Mouse (Mus musculus) G1E (cell line): Measurements from ENCODE around the gene Slc22a21.

Experiments
- CTCF ChIP-seq: IDR thresholded peaks from 2 replicates; pipeline ENCODE4 v1.5.1; 2012; ENCODE audit warnings: low read depth, low read length, inconsistent platforms, mixed read lengths
- GATA1 ChIP-seq: IDR thresholded peaks from 2 replicates; pipeline ENCODE4 v1.6.1; 2012; ENCODE audit warnings: borderline replicate concordance, low read length, inconsistent platforms, mixed read lengths
- POLR2AphosphoS5 ChIP-seq: IDR thresholded peaks from 2 replicates; pipeline ENCODE4 v1.6.1; 2012; ENCODE audit warnings: low read depth, low read length, inconsistent platforms; ENCODE audit not compliant: insufficient replicate concordance

DNA sequence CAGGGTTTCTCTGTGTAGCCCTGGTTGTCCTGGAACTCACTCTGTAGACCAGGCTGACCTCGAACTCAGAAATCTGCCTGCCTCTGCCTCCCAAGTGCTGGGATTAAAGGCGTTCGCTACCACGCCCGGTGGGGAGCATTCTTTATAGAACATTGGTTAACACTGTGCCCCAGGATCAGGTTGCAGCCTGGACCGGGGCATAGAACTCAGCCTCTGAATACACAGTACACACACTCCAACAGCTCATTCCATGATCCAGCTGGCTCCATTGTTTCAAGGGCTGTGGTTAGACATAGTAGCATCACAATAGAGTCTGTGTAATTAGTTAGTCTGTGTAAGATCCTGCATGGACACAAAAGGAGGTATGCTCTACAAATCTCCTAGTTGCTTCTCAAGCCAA lies 80.2 kb downstream of the Slc22a21 start:
- TF ChIP-seq CTCF (no peak), GATA1 (no peak), POLR2AphosphoS5 (no peak)
